Mouse (Mus musculus) forebrain, postnatal 0 days (tissue): Measurements from ENCODE around the gene Igsf8. TPM values are rescaled to one million over a fixed set of nuclear protein-coding genes. Genes with fewer than 3 reads are reported as not detected.

Experiments
- ATAC-seq: fragments of 200-750 bp; cut with Nextera tagmentation; 2 replicates; pipeline ENCODE4 v1.8.0; 2017; ENCODE audit warnings: mild to moderate bottlenecking, moderate library complexity
- DNase-seq: peaks from one replicate; pipeline ENCODE4 v3.0.0-alpha.2; 2015
- H3K27ac ChIP-seq: fragments of 300-500 bp; sonication (generic); 2 replicates; pipeline ENCODE4 v1.5.1; 2014; ENCODE audit warnings: low read depth, mild to moderate bottlenecking, antibody characterized with exemption, low read length, moderate library complexity, mixed read lengths
- H3K27me3 ChIP-seq: fragments of 300-500 bp; sonication (generic); 2 replicates; pipeline ENCODE4 v1.6.1; 2014; ENCODE audit warnings: mild to moderate bottlenecking, low read length, mixed read lengths; ENCODE audit not compliant: insufficient read depth
- H3K36me3 ChIP-seq: fragments of 300-500 bp; sonication (generic); 2 replicates; pipeline ENCODE4 v1.6.1; 2014; ENCODE audit warnings: mild to moderate bottlenecking, moderate library complexity; ENCODE audit not compliant: insufficient read depth
- H3K4me1 ChIP-seq: fragments of 300-500 bp; sonication (generic); 2 replicates; pipeline ENCODE4 v1.6.1; 2014; ENCODE audit warnings: antibody characterized with exemption; ENCODE audit not compliant: insufficient read depth
- H3K4me2 ChIP-seq: fragments of 300-500 bp; sonication (generic); 2 replicates; pipeline ENCODE4 v1.6.1; 2014; ENCODE audit warnings: low read depth, mild to moderate bottlenecking, moderate library complexity
- H3K4me3 ChIP-seq: fragments of 300-500 bp; sonication (generic); 2 replicates; pipeline ENCODE4 v1.5.1; 2014; ENCODE audit warnings: low read depth, low read length, mixed read lengths
- H3K9ac ChIP-seq: fragments of 300-500 bp; sonication (generic); 2 replicates; pipeline ENCODE4 v1.6.1; 2014; ENCODE audit warnings: mild to moderate bottlenecking
- H3K9me3 ChIP-seq: fragments of 300-500 bp; sonication (generic); 2 replicates; pipeline ENCODE4 v1.6.1; 2016; ENCODE audit warnings: low read length
- CTCF ChIP-seq: sonication (generic); IDR thresholded peaks from 2 replicates; pipeline ENCODE4 v1.5.1; 2016; ENCODE audit warnings: antibody characterized with exemption, control low read depth, low read depth
- WGBS: fragments of 180-500 bp; shearing (Covaris S2); extraction: QIAGEN DNeasy Blood & Tissue Kit; methylation state at CpG from one replicate; pipeline ENCODE4 v1.1.7; 2014; 5-methylcytosine and 5-hydroxymethylcytosine counted together
- polyA plus RNA-seq: library from polyadenylated mRNA; unstranded; fragments of >200 nt; fragmentation: Nextera tagmentation; extraction: Ambion mirVana; gene quantifications from 2 replicates; pipeline ENCODE4 v1.2.1, GENCODE M21; 2015
- total RNA-seq: library from RNA; depleted of rRNA; stranded (reverse); fragments of >200 nt; gene quantifications from 2 replicates; pipeline ENCODE4 v1.2.3, GENCODE M21; 2014

Gene Igsf8
- total and polyA plus RNA-seq, 2 experiments from 2014 or later, result 110 to 117 TPM

DNA sequence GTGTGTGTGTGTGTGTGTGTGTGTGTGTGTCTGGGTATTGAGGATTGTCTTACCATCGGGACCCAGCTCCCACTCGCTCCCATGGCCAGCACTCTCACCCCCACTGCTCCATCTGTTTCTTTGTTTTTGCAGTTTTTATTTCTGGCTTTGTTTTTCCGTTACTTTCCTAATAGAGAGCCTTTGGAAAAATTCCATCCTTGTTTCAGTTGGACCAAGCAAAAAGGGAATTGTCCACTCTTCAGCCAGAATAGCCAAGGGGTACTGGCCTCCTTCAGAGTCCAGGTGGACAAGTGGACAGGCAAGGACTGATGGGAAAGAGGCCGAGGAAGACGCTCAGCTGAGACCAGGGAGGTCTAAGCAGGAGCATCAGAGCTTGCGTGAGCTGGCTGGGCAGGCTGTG is 45.4 kb downstream of the Igsf8 start:
- TF ChIP-seq CTCF, result no peak
- H3K4me2 ChIP-seq, result no peak overlapping the region
- H3K27me3 ChIP-seq, result no peaks in the 10 kb centered on the region
- H3K4me3 ChIP-seq, result no peak overlapping the region
- H3K4me1 ChIP-seq, result peaks cover 7% of the 10 kb centered on the region; the same call in 1 of the 2 replicates
- no peaks in the 10 kb centered on the region for H3K9me3 ChIP-seq
- H3K27ac ChIP-seq, result peak overlapping the region; percentile 57
- no peaks in the 10 kb centered on the region for H3K36me3 ChIP-seq
- no peak overlapping the region for H3K9ac ChIP-seq
- 44% methylated on average over 6 of the region's 6 CpGs for WGBS
- ATAC-seq, result no peak
- no peak for DNase-seq

- 36% methylated on average over 10 of the region's 10 CpGs for WGBS
- H3K9ac ChIP-seq, result no peak overlapping the region
- no peaks in the 10 kb centered on the region for H3K27me3 ChIP-seq
- H3K4me1 ChIP-seq, result peaks cover 9% of the 10 kb centered on the region; the same call in 1 of the 2 replicates
- no peak for DNase-seq
- H3K4me3 ChIP-seq, result no peak overlapping the region
- no peak for ATAC-seq
- H3K27ac ChIP-seq, result peak overlapping the region; percentile 57; the same call in 1 of the 2 replicates
- no peak overlapping the region for H3K4me2 ChIP-seq
- no peaks in the 10 kb centered on the region for H3K36me3 ChIP-seq
- H3K9me3 ChIP-seq, result no peaks in the 10 kb centered on the region
- TF ChIP-seq CTCF, result no peak
These were observed 46.5 kb downstream of the Igsf8 start for GRCm38 (mm10) chr1:172307936-172308335.

DNA sequence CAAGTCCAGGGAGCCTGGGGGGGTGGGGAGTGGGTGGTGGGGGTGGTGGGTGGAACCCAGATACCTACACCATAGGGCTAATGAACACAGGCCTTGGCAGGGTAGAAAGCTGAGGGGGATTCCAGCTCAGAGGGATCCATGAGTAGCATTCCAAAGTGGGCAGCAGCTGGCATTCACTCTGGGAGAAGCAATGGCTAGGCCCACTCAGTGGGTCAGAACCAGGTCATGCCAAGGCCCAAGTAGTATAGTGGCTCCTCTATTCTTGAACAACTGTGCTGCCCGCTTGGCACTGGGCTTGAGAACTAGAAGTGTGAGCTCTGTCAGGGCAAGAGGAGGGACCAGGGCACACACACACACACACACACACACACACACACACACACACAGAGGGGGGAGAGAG is 47.0 kb downstream of the Igsf8 start:
- H3K27ac ChIP-seq, result peak overlapping the region; percentile 57; the same call in 1 of the 2 replicates
- H3K9me3 ChIP-seq, result no peaks in the 10 kb centered on the region
- H3K4me2 ChIP-seq, result no peak overlapping the region
- H3K27me3 ChIP-seq, result no peaks in the 10 kb centered on the region
- no peak for TF ChIP-seq CTCF
- DNase-seq (no peak), ATAC-seq (peak; percentile 1; the same call in 1 of the 2 replicates)
- peaks cover 11% of the 10 kb centered on the region; the same call in 1 of the 2 replicates for H3K4me1 ChIP-seq
- no peak overlapping the region for H3K9ac ChIP-seq
- no peak overlapping the region for H3K4me3 ChIP-seq
- H3K36me3 ChIP-seq, result no peaks in the 10 kb centered on the region
- 77% methylated on average over 1 of the region's 1 CpGs for WGBS

DNA sequence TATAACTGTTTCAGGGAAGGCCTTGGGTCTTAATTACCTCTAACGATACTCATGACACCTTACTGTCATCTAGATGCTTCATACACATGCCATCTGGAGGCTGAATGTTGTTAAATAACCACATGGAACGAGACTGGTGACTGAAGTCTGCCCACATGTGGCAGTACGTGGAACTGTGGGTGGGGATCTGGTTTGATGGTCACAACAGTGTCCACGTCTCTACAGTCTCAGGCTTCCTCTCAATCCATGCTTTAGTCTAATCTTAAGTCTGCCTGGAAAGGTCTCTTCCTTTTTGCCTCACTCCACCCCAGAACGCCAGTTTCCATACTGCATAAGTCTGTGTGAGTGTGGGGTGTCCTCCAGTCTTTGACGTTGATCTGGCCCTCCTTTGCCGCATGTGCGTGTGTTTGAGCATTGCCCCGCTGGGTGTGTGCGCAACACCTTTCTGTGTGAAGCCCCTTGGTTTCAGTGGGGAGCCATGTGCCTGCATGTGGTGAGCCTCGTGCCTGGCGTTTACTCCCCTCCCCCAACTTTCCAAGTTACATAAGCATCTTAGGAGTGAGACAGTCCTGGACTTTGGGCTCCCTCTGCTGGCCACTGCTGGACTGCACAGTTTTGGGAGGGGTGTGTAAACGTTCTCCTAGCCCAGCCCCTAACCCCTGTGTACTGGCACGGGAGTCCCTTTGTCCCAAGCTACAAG is 48.4 kb downstream of the Igsf8 start:
- Histone ChIP-seq H3K36me3 (no peaks in the 10 kb centered on the region), H3K4me1 (peaks cover 20% of the 10 kb centered on the region), H3K27ac (peak overlapping the region; percentile 76), H3K27me3 (no peaks in the 10 kb centered on the region), H3K9me3 (no peaks in the 10 kb centered on the region), H3K4me2 (peak overlapping the region; percentile 50), H3K4me3 (peak overlapping the region; percentile 16), H3K9ac (peak overlapping the region; percentile 49)
- TF ChIP-seq CTCF, result peak; percentile 97
- peak; percentile 78 for ATAC-seq
- 1% methylated on average over 14 of the region's 14 CpGs for WGBS
- peak; percentile 97 for DNase-seq

GRCm38 (mm10) chr1:172311248-172311906 is 49.9 kb downstream of the Igsf8 start:
- Histone ChIP-seq H3K36me3 (peaks cover 3% of the 10 kb centered on the region; the same call in 1 of the 2 replicates), H3K4me3 (peak overlapping the region; percentile 67), H3K4me1 (peaks cover 24% of the 10 kb centered on the region), H3K9ac (peak overlapping the region; percentile 72), H3K27me3 (no peaks in the 10 kb centered on the region), H3K4me2 (peak overlapping the region; percentile 90), H3K9me3 (no peaks in the 10 kb centered on the region), H3K27ac (peak overlapping the region; percentile 91)
- peak; percentile 47 for ATAC-seq
- DNase-seq, result peak; percentile 74
- whole genome bisulfite sequencing, result 9% methylated on average over 23 of the region's 23 CpGs
- no peak for TF ChIP-seq CTCF

DNA sequence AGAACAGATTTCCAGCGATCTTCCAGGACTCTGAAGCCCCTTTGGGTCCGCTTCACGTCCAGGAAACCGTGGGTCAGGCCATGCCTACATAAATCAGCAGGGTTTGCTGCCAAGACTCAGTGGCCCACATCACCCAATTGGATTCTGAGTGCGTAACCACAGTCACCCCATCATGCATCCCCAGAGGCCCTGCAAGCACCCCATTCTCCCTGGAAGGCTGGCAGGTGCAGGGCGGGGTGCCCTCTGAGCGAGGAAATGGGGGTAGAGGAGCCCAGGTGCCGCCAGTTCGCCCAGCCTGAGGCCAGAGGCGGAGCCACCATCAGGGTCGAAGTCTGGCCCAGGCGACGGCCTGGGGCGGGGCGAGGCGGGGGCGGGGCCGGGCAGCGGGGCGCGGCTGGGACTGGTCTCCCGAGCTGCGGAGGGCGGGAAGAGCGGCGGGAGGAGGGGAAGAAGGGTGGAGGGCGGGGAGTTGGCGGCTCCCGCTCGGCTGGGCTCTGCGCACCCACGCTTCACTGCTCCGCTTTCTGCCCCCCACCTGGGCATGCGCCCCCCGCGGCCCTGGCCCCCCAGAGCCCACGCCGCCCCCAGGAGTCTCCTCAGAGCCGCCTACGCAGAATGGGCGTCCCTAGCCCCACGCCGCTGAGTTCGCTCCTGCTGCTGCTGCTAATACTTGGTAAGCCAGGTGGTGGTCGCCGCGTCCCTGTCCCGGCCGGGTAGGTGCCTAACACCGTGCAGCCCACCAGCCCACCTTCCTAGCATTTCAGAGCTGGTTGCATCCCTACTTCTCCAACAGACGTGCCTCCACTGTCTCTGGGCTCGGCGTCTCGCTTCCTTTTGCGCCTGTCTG is 50.7 kb downstream of the Igsf8 start:
- DNase-seq, result peak; percentile 82
- Histone ChIP-seq H3K9ac (peak overlapping the region; percentile 72), H3K36me3 (peaks cover 5% of the 10 kb centered on the region), H3K4me3 (peak overlapping the region; percentile 67), H3K27me3 (no peaks in the 10 kb centered on the region), H3K4me1 (peaks cover 24% of the 10 kb centered on the region), H3K9me3 (no peaks in the 10 kb centered on the region), H3K27ac (peak overlapping the region; percentile 91), H3K4me2 (peak overlapping the region; percentile 90)
- peak; percentile 53 for ATAC-seq
- no peak for TF ChIP-seq CTCF
- WGBS, result under 1% methylated on average over 41 of the region's 55 CpGs
